Mouse (Mus musculus) liver, postnatal 0 days (tissue): Measurements from ENCODE around the gene Bbx.

Experiments used
- CTCF ChIP-seq: sonication (generic); IDR thresholded peaks from 2 replicates; pipeline ENCODE4 v1.5.1; 2016; ENCODE audit warnings: antibody characterized with exemption, low read depth
- EP300 ChIP-seq: IDR thresholded peaks from 2 replicates; pipeline ENCODE4 v1.6.1; 2016; ENCODE audit warnings: antibody characterized with exemption, low read depth, mild to moderate bottlenecking

DNA sequence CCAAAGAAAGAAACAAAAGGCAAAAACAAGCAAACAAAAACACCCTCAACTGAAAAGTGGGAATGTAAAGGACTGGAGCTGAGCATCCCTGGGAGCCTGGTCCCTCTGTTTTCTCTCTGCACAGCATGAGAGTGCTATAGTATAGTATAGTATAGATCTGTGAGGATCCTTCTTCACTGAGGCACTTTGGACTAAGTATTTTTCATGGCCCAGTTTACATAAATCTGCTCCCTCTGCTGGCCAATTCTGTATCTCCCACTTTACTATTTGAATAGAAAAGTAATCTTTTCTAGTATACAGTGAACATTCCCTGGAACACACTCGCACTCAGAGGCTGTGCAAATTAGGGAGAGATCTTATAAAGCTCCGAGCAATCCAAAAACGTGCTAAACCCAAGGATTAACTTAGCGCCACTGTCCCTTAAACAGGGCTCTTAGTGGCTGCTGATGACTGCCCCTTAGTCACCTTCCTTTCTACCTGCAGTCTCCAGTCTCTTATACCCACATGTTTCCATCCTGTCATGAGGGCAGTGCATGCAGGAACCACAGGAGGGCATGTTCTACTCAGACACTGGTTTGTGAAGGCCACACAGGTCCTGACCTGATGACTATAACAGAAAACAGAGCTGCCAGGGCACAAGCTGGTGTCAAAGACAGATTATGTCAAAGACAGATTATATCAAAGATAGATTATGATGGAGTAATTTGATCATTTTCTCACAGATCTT is 138.5 kb downstream of the Bbx start:
- TF ChIP-seq CTCF: peak; percentile 39
- no peak for TF ChIP-seq EP300
